Comparison of ENCODE assay signal across 20 mouse cellular contexts in genomic region chr12:33128702-33129101, GRCm38 (mm10). TPM values are rescaled to one million over a fixed set of nuclear protein-coding genes. Genes with fewer than 3 reads are reported as not detected.
DNase-seq lines count a peak whose midpoint lies in the region; ATAC-seq and TF ChIP-seq lines count a peak whose summit lies in the region.
"Had no signal": no experiment of that assay in that cellular context is flagged by ENCODE, and none has a peak within 500 bp of the region (broad histone marks: within the 10 kb centered on the region; RNA-seq: fewer than 3 reads in every experiment).

No protein-coding gene starts in this region.

- H3K9me3 ChIP-seq in hindbrain, embryonic 12.5 days (replicated peaks), result no peaks in the 10 kb centered on the region
- H3K9me3 ChIP-seq in hindbrain, postnatal 0 days (ENCODE audit: low read length), result no peaks in the 10 kb centered on the region
- no peaks in the 10 kb centered on the region for H3K9me3 ChIP-seq in midbrain, embryonic 13.5 days
- no peaks in the 10 kb centered on the region for H3K9me3 ChIP-seq in midbrain, postnatal 0 days (ENCODE audit: low read length)
- no peaks in the 10 kb centered on the region for H3K9me3 ChIP-seq in liver, embryonic 11.5 days (ENCODE audit: control insufficient read depth, low read length)
- H3K9me3 ChIP-seq: embryonic facial prominence, embryonic 13.5 days; limb, embryonic 15.5 days; stomach, embryonic 15.5 days had no signal

- 0 out of 2 replicates have a peak overlapping the region, but pooled peaks have one; percentile 23 for H3K27ac ChIP-seq in hindbrain, embryonic 12.5 days
- no peak overlapping the region for H3K27ac ChIP-seq in hindbrain, postnatal 0 days
- no peak overlapping the region for H3K27ac ChIP-seq in midbrain, embryonic 13.5 days
- H3K27ac ChIP-seq in midbrain, postnatal 0 days (ENCODE audit: low read depth, low read length), result no peak overlapping the region
- H3K27ac ChIP-seq in liver, embryonic 11.5 days (ENCODE audit: low read depth, low read length), result no peak overlapping the region
- H3K27ac ChIP-seq: embryonic facial prominence, embryonic 13.5 days; limb, embryonic 15.5 days; stomach, embryonic 15.5 days had no signal

- H3K4me3 ChIP-seq in hindbrain, embryonic 12.5 days, result no peak overlapping the region
- no peak overlapping the region for H3K4me3 ChIP-seq in hindbrain, postnatal 0 days (ENCODE audit: low read length)
- H3K4me3 ChIP-seq in midbrain, embryonic 13.5 days (replicated peaks), result no peak overlapping the region
- no peak overlapping the region for H3K4me3 ChIP-seq in midbrain, postnatal 0 days (ENCODE audit: low read depth, low read length)
- H3K4me3 ChIP-seq in liver, embryonic 11.5 days (ENCODE audit: low read depth, low read length), result no peak overlapping the region
- H3K4me3 ChIP-seq: embryonic facial prominence, embryonic 13.5 days; limb, embryonic 15.5 days; stomach, embryonic 15.5 days had no signal

- no peaks in the 10 kb centered on the region for H3K27me3 ChIP-seq in hindbrain, embryonic 12.5 days
- H3K27me3 ChIP-seq in hindbrain, postnatal 0 days (ENCODE audit: insufficient read depth, low read length), result no peaks in the 10 kb centered on the region
- H3K27me3 ChIP-seq in midbrain, embryonic 13.5 days, result no peaks in the 10 kb centered on the region
- no peaks in the 10 kb centered on the region for H3K27me3 ChIP-seq in midbrain, postnatal 0 days (ENCODE audit: insufficient read depth, low read length)
- no peaks in the 10 kb centered on the region; the same call in 1 of the 2 replicates for H3K27me3 ChIP-seq in liver, embryonic 11.5 days (replicated peaks; ENCODE audit: control insufficient read depth, insufficient read depth, low read length)
- H3K27me3 ChIP-seq: embryonic facial prominence, embryonic 13.5 days; limb, embryonic 15.5 days; stomach, embryonic 15.5 days had no signal

- no peak for DNase-seq in hindbrain, postnatal 0 days (ENCODE audit: low spot score)
- no peak for DNase-seq in midbrain, postnatal 0 days (ENCODE audit: low spot score)
- peak; percentile 51 for DNase-seq in brain, embryonic 14.5 days (ENCODE audit: low read depth)
- no peak for DNase-seq in liver, embryonic 11.5 days (ENCODE audit: low spot score)
- DNase-seq in ovary, adult 18-20 months (ENCODE audit: low spot score), result no peak
- DNase-seq: B cell, adult 2 months; cerebellum, adult 11 months; cerebellum, postnatal 14 days; thymus, adult 18-20 months; thymus, postnatal 4 days had no signal

- H3K4me2 ChIP-seq in hindbrain, embryonic 12.5 days (replicated peaks), result no peak overlapping the region
- H3K4me2 ChIP-seq in hindbrain, postnatal 0 days (ENCODE audit: low read depth, low read length), result no peak overlapping the region
- no peak overlapping the region for H3K4me2 ChIP-seq in midbrain, embryonic 13.5 days (replicated peaks)
- no peak overlapping the region for H3K4me2 ChIP-seq in midbrain, postnatal 0 days (ENCODE audit: low read depth, low read length, poor library complexity, severe bottlenecking)
- no peak overlapping the region for H3K4me2 ChIP-seq in liver, embryonic 11.5 days
- H3K4me2 ChIP-seq: embryonic facial prominence, embryonic 13.5 days; heart, embryonic 11.5 days; limb, embryonic 15.5 days; stomach, embryonic 15.5 days had no signal

- no peak for TF ChIP-seq CTCF in hindbrain, postnatal 0 days (IDR thresholded peaks at IDR 0.05; ENCODE audit: low read depth)
- no peak for TF ChIP-seq CTCF in midbrain, postnatal 0 days (IDR thresholded peaks at IDR 0.05)
- no peak for TF ChIP-seq CTCF in brain, embryonic 14.5 days (IDR thresholded peaks at IDR 0.05; ENCODE audit: borderline replicate concordance, extremely low read depth, insufficient read depth, insufficient read length)

- TF ChIP-seq POLR2A in brain, embryonic 14.5 days (IDR thresholded peaks at IDR 0.05; ENCODE audit: borderline replicate concordance, extremely low read depth, insufficient read depth, insufficient read length, poor library complexity, severe bottlenecking), result no peak

- no peak for ATAC-seq in hindbrain, embryonic 12.5 days (ENCODE audit: low FRiP score)
- no peak for ATAC-seq in hindbrain, postnatal 0 days
- peak; percentile 41; the same call in 1 of the 2 replicates for ATAC-seq in midbrain, embryonic 13.5 days
- no peak for ATAC-seq in midbrain, postnatal 0 days (ENCODE audit: low FRiP score)
- no peak for ATAC-seq in liver, embryonic 11.5 days (replicated peaks; ENCODE audit: low FRiP score)

- peaks cover 16% of the 10 kb centered on the region for H3K4me1 ChIP-seq in hindbrain, embryonic 12.5 days
- 0 out of 2 replicates have a peak, but pooled peaks cover 4% of the 10 kb centered on the region for H3K4me1 ChIP-seq in hindbrain, postnatal 0 days (ENCODE audit: insufficient read depth, low read length)
- H3K4me1 ChIP-seq in midbrain, embryonic 13.5 days (replicated peaks), result peaks cover 13% of the 10 kb centered on the region
- H3K4me1 ChIP-seq in midbrain, postnatal 0 days (ENCODE audit: insufficient read depth, low read length), result no peaks in the 10 kb centered on the region
- H3K4me1 ChIP-seq in liver, embryonic 11.5 days (replicated peaks; ENCODE audit: control insufficient read depth, insufficient read depth, low read length), result no peaks in the 10 kb centered on the region
- H3K4me1 ChIP-seq: stomach, embryonic 15.5 days had no signal

- 55% methylated on average over 7 of the region's 7 CpGs for WGBS in hindbrain, embryonic 12.5 days
- 20% methylated on average over 7 of the region's 7 CpGs for WGBS in hindbrain, postnatal 0 days
- 36% methylated on average over 7 of the region's 7 CpGs for WGBS in midbrain, embryonic 13.5 days
- 38% methylated on average over 7 of the region's 7 CpGs for WGBS in midbrain, postnatal 0 days
- WGBS in liver, embryonic 11.5 days, result 80% methylated on average over 7 of the region's 7 CpGs

- no peak overlapping the region for H3K9ac ChIP-seq in hindbrain, embryonic 12.5 days
- H3K9ac ChIP-seq in hindbrain, postnatal 0 days (replicated peaks; ENCODE audit: low read length), result no peak overlapping the region
- no peak overlapping the region for H3K9ac ChIP-seq in midbrain, embryonic 13.5 days (replicated peaks)
- H3K9ac ChIP-seq in midbrain, postnatal 0 days (replicated peaks; ENCODE audit: low read length, poor library complexity, severe bottlenecking), result no peak overlapping the region
- no peak overlapping the region for H3K9ac ChIP-seq in liver, embryonic 11.5 days (ENCODE audit: low read depth, low read length)
- H3K9ac ChIP-seq: embryonic facial prominence, embryonic 13.5 days; limb, embryonic 15.5 days; stomach, embryonic 15.5 days had no signal

- no peaks in the 10 kb centered on the region for H3K36me3 ChIP-seq in hindbrain, embryonic 12.5 days
- no peaks in the 10 kb centered on the region for H3K36me3 ChIP-seq in hindbrain, postnatal 0 days (ENCODE audit: insufficient read depth, low read length)
- no peaks in the 10 kb centered on the region for H3K36me3 ChIP-seq in midbrain, embryonic 13.5 days
- no peaks in the 10 kb centered on the region for H3K36me3 ChIP-seq in midbrain, postnatal 0 days (ENCODE audit: insufficient read depth, low read length)
- no peaks in the 10 kb centered on the region for H3K36me3 ChIP-seq in liver, embryonic 11.5 days (ENCODE audit: control insufficient read depth, insufficient read depth, low read length)
- H3K36me3 ChIP-seq: embryonic facial prominence, embryonic 13.5 days; limb, embryonic 15.5 days; stomach, embryonic 15.5 days had no signal

RNA-seq across cellular contexts. Expression of gene Atxn7l1, which starts 18.8 kb away (rescaled TPM):
- polyA plus RNA-seq in hindbrain, embryonic 12.5 days (2016; fragmentation: Nextera tagmentation; extraction: Ambion mirVana), result 18.4 and 18.5 TPM in 2 replicates
- 19.2 and 24.9 TPM in 2 replicates for total RNA-seq in hindbrain, postnatal 0 days (2014; rRNA removed)
- polyA plus RNA-seq in hindbrain, postnatal 0 days (2015; fragmentation: Nextera tagmentation; extraction: Ambion mirVana), result 15.8 TPM in 2 replicates
- polyA plus RNA-seq in midbrain, embryonic 13.5 days (2015; fragmentation: Nextera tagmentation; extraction: Ambion mirVana), result 18.6 and 19.3 TPM in 2 replicates
- total RNA-seq in midbrain, postnatal 0 days (2014; rRNA removed), result 23.6 and 27.8 TPM in 2 replicates
- polyA plus RNA-seq in midbrain, postnatal 0 days (2015; fragmentation: Nextera tagmentation; extraction: Ambion mirVana), result 20.3 and 20.9 TPM in 2 replicates
- polyA plus RNA-seq in brain, embryonic 14.5 days (2012; rRNA removed), result 30.3 and 43.3 TPM in 2 replicates
- polyA plus RNA-seq in liver, embryonic 11.5 days (2014; fragmentation: Nextera tagmentation; extraction: Ambion mirVana), result 28.5 and 28.9 TPM in 2 replicates

RNA-seq across cellular contexts. Expression of gene Cdhr3, which starts 36.0 kb away (rescaled TPM):
- polyA plus RNA-seq in hindbrain, embryonic 12.5 days (2016; fragmentation: Nextera tagmentation; extraction: Ambion mirVana), result 0.25 and 0.69 TPM in 2 replicates
- total RNA-seq in hindbrain, postnatal 0 days (2014; rRNA removed), result 0.04 and 0.89 TPM in 2 replicates
- polyA plus RNA-seq in hindbrain, postnatal 0 days (2015; fragmentation: Nextera tagmentation; extraction: Ambion mirVana), result 0.53 and 0.81 TPM in 2 replicates
- 0.14 TPM in 1 of 2 replicates, not detected in the other for polyA plus RNA-seq in midbrain, embryonic 13.5 days (2015; fragmentation: Nextera tagmentation; extraction: Ambion mirVana)
- total RNA-seq in midbrain, postnatal 0 days (2014; rRNA removed), result 0.42 and 0.55 TPM in 2 replicates
- polyA plus RNA-seq in midbrain, postnatal 0 days (2015; fragmentation: Nextera tagmentation; extraction: Ambion mirVana), result 0.72 and 1.0 TPM in 2 replicates
- polyA plus RNA-seq in brain, embryonic 14.5 days (2012; rRNA removed), result 0.29 and 0.36 TPM in 2 replicates
- polyA plus RNA-seq in liver, embryonic 11.5 days (2014; fragmentation: Nextera tagmentation; extraction: Ambion mirVana), result not detected in 2 replicates
- total RNA-seq: adrenal gland, postnatal 14 days; megakaryocyte-erythroid progenitor cell, adult 5-6 weeks had no signal
- polyA plus RNA-seq: embryonic facial prominence, embryonic 13.5 days; heart, embryonic 11.5 days; intestine, embryonic 14.5 days; liver, embryonic 16.5 days had no signal
